Mouse (Mus musculus): ENCODE results near the gene Rusc2.

DNA sequence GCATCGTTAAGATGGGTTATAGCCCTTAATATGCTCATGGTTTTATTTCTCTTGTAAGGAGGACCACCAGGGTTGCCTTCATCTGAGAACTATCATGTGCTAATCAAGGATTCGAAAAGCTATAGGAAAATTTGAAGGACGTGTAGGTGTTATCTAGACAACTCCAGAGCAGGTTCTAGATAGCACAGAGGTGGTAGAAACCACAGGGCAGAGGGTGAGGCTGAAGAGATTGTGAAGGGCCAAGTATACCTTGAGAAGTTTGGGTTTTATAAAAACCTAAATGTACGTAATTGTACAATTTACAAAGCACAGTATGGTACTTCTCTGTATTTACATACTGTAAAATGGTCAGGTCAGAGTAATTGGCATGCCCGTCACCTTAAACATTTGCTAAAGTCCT is 13.4 kb downstream of the Rusc2 start:
- TF ChIP-seq GATA1 (IDR thresholded peaks at IDR 0.05; ENCODE audit: borderline replicate concordance, low read length) (no peak), FLI1 (IDR thresholded peaks at IDR 0.05; ENCODE audit: low read length) (no peak)

All from megakaryocyte, embryonic 14.5 days (primary cell).